Mouse (Mus musculus) megakaryocyte, embryonic 14.5 days (primary cell): ENCODE measurements around the gene Camkmt. TPM values are rescaled to one million over a fixed set of nuclear protein-coding genes. Genes with fewer than 3 reads are reported as not detected.

Source experiments
- H3K27me3 ChIP-seq: replicated peaks from 2 replicates; pipeline ENCODE3; 2012; ENCODE audit warnings: inconsistent platforms
- H3K36me3 ChIP-seq: replicated peaks from 2 replicates; pipeline ENCODE3; 2012; ENCODE audit warnings: low read length, inconsistent platforms, mixed read lengths
- H3K4me1 ChIP-seq: 2 replicates; pipeline ENCODE4 v1.6.1; 2012; ENCODE audit warnings: inconsistent platforms
- H3K4me3 ChIP-seq: replicated peaks from 2 replicates; pipeline ENCODE3; 2012; ENCODE audit warnings: moderate library complexity, mild to moderate bottlenecking, inconsistent platforms
- H3K9me3 ChIP-seq: 2 replicates; pipeline ENCODE4 v1.6.1; 2012; ENCODE audit warnings: inconsistent platforms
- FLI1 ChIP-seq: IDR thresholded peaks from 2 replicates; pipeline ENCODE4 v1.6.1; 2012; ENCODE audit warnings: low read length, inconsistent platforms, mixed read lengths
- GATA1 ChIP-seq: IDR thresholded peaks from 3 replicates; pipeline ENCODE4 v1.6.1; 2012; ENCODE audit warnings: mixed read lengths, low read length, inconsistent platforms, borderline replicate concordance
- polyA plus RNA-seq: library from polyadenylated mRNA; stranded (reverse); fragments of >175 nt; gene quantifications from 2 replicates; pipeline ENCODE4 v1.2.3, GENCODE M21; 2012; ENCODE audit warnings: low replicate concordance; ENCODE audit not compliant: insufficient read depth

Camkmt gene
- polyA plus RNA-seq, 1 experiment, result 7.6 TPM

DNA sequence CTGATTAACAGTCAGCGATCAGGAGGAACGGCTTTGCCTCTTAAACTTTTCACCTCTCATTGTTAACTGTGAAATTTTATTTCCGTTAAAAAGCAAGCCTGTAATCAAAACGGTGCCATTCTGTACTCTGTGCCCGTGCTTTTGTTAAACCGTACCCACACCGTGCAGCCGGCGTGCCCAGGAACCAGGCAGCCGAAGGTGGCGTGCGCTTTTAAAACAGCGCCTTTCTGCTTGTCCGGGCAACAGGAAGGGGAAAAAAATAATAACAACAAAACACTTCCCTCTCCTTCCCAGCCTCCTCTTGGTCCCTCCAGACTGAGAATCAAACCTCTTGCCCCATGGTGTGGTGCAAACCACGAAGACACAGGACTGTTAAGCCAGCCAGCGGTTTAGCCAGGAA is 364.7 kb downstream of the Camkmt start:
- peaks cover 5% of the 10 kb centered on the region; the same call in 1 of the 2 replicates for H3K4me1 ChIP-seq
- H3K9me3 ChIP-seq, result no peaks in the 10 kb centered on the region
- peaks cover 43% of the 10 kb centered on the region for H3K27me3 ChIP-seq
- H3K36me3 ChIP-seq, result no peaks in the 10 kb centered on the region
- H3K4me3 ChIP-seq, result no peak overlapping the region
- no peak for TF ChIP-seq FLI1
- no peak for TF ChIP-seq GATA1

DNA sequence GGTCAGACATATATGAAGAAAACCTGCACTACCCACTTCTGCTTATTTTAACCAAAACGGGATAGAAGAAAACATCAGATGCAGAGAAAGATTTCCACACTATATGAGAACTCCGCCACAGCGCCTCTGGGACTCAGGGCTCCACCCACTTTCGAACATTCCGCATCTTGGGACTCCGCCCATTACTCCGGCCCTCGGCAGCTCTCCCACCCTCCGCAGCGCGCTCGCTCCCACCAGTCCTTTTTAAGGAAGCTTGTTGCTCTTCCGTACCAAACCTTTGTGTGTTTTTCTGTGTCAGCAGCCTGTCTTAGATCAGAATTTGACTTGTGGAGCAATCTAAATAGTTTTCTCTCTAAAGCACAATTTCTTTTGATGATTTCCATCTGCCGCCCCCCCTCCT is 367.7 kb downstream of the Camkmt start:
- Histone ChIP-seq H3K4me1 (peaks cover 5% of the 10 kb centered on the region; the same call in 1 of the 2 replicates), H3K9me3 (no peaks in the 10 kb centered on the region), H3K4me3 (no peak overlapping the region), H3K36me3 (no peaks in the 10 kb centered on the region), H3K27me3 (peaks cover 48% of the 10 kb centered on the region)
- no peak for TF ChIP-seq FLI1
- no peak for TF ChIP-seq GATA1

DNA sequence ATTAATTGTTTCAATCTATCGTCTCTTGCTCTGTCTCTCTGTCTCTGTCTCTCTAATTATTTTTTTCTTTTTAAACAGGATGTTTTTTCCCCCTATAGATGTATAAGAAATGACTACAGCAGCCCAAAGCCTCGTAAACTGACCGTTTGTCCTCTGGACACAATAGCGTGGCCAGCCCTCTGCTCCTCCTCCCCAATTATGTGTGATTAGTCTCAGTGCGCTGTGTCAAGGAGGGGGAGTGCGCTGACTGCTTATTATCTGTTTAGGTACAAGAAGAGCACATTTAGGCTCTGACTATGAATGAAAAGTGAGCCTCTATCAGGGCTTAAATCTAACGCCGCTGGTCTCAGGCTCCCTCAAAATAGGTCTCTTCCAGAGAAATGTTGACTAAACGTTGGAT is 368.2 kb downstream of the Camkmt start:
- no peak for TF ChIP-seq GATA1
- TF ChIP-seq FLI1, result no peak
- peaks cover 48% of the 10 kb centered on the region for H3K27me3 ChIP-seq

DNA sequence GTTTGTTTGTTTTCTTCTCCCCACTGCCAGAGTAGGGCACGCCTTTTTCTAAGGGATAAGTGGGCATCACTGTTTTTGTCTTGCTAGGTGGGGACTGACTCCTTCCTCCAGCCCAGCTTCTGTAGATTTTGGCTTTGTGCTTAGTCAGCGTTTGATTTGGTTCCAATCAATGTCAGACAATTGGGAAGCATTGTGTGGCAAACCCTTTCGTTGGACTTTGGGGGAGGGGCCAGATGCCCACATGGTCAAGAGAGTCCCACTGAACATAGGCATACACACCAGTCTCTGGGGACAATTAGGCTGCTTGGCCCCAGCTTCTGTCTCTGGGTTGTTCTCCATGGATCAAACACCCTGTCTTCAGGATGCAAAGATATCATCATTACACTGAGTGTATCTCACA is 371.2 kb downstream of the Camkmt start:
- no peak for TF ChIP-seq FLI1
- TF ChIP-seq GATA1, result no peak
- Histone ChIP-seq H3K36me3 (no peaks in the 10 kb centered on the region), H3K27me3 (peaks cover 52% of the 10 kb centered on the region), H3K4me1 (no peaks in the 10 kb centered on the region), H3K4me3 (no peak overlapping the region), H3K9me3 (no peaks in the 10 kb centered on the region)

More for the DNA sequence above, 368.2 kb downstream of the Camkmt start:
- Histone ChIP-seq H3K36me3 (no peaks in the 10 kb centered on the region), H3K9me3 (no peaks in the 10 kb centered on the region), H3K4me1 (peaks cover 5% of the 10 kb centered on the region; the same call in 1 of the 2 replicates), H3K4me3 (no peak overlapping the region)

DNA sequence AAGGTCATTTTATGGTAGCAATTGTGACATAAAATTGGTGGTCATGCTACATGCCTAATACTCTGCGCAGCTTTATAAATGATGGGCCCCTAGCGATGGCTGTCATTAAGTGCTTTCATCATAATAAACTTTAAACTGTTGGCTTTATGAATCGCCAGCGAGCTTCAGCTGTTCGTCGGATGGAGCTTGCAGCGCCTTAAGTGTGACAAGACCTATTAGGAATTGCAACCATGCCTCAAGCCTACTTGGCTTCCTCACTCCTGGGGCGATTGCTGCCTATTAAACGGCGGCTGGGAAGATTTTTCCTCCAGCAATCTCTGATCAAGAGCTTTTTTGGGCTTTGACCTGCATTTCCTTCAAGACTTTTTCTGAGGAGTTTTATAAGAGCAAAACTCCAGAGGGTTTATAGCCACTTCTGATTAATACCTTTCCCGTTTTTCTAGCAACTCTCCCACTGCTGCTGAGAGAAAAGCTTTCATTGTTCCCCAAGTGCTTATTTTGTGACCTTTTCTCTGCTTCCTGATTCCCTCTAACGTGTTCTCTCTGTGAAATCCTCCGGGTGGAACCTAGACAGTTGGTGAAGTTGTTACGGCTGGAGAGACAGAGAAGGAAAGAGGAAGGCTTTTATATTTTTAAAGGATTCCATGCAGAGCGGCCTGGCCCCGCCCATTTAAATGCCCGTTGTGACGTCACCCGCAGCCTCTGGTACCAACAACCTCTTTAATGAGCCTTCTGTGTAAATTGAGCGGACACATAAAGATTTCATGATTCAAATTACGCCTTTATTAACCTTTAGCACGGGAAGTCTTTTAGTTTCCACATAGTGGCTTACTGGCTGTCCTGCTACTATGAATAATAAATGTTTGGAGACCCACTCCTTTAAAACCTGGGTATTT is 373.4 kb downstream of the Camkmt start:
- TF ChIP-seq GATA1 (no peak), FLI1 (no peak)
- Histone ChIP-seq H3K27me3 (peaks cover 57% of the 10 kb centered on the region), H3K36me3 (no peaks in the 10 kb centered on the region), H3K9me3 (no peaks in the 10 kb centered on the region), H3K4me1 (no peaks in the 10 kb centered on the region), H3K4me3 (no peak overlapping the region)

DNA sequence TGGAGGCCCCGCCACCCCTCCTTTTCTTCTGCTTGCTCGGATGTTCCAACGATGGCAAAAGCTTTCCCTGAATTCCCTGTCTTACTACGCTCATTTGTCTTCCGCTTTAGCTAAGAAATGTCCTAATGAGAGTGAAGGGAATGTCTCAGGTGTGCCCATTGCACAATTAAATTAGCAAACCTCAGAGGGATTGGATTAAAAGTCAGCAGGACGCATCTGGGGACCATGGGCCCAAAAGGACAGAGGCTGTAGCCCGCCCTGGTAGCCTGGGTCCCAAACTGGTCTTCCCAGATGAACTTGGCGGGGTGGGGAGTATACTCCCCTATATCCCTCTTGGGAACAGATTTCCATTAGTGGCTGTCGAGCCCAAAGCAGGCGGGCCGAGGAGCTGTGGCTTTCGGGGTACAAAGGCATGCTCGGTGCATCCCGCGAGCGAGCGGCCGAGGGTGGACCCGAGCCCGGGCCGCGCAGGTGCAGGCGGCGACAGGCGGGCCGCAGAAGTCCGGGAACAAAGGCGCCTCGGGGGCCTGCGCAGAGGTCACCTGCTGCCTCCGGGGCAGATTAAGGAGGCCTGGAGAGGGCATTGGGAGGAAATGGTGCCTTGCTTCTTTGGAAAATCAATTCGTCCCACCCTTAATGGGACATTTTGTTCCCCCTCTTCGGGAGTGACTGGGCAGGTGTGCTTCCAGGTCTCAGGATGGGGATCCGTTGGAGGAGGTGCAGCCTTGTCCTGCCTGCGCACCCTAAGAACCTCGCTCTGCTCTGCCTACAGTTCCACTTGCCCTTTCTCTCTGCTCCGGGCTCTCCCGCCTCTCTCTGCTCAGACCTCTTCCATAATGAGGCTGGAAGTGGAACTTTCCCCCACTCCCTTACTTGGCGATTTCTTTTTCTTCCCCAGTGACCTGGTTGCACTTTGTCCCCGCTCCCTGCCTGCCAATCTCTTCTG is 374.4 kb downstream of the Camkmt start:
- TF ChIP-seq GATA1 (no peak), FLI1 (no peak)
- H3K27me3 ChIP-seq, result peaks cover 56% of the 10 kb centered on the region
- H3K36me3 ChIP-seq, result no peaks in the 10 kb centered on the region
- H3K4me1 ChIP-seq, result no peaks in the 10 kb centered on the region
- H3K9me3 ChIP-seq, result peaks cover 6% of the 10 kb centered on the region
- H3K4me3 ChIP-seq, result no peak overlapping the region

DNA sequence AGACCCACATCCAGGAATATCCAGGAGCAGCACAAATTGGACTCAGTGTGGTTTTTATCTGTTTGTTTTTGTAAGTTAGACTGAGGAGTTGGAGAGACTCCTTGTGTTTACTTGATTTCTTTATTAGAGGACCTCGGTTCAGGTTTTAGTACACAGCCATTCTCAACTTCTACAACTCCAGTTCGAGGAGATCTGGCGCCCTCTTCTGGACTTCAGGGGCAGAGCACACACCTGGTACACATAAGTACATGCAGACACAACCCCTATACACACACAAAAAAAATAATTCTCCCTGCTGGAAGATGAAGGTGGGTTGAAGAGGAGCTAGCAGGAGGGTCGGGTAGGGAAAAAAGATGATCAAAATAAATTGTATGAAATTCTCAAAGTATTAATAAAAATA is 379.4 kb downstream of the Camkmt start:
- peaks cover 67% of the 10 kb centered on the region for H3K27me3 ChIP-seq
- TF ChIP-seq GATA1, result no peak
- no peak for TF ChIP-seq FLI1
- no peaks in the 10 kb centered on the region for H3K36me3 ChIP-seq
- H3K4me3 ChIP-seq, result no peak overlapping the region
- H3K4me1 ChIP-seq, result no peaks in the 10 kb centered on the region
- H3K9me3 ChIP-seq, result peaks cover 12% of the 10 kb centered on the region

DNA sequence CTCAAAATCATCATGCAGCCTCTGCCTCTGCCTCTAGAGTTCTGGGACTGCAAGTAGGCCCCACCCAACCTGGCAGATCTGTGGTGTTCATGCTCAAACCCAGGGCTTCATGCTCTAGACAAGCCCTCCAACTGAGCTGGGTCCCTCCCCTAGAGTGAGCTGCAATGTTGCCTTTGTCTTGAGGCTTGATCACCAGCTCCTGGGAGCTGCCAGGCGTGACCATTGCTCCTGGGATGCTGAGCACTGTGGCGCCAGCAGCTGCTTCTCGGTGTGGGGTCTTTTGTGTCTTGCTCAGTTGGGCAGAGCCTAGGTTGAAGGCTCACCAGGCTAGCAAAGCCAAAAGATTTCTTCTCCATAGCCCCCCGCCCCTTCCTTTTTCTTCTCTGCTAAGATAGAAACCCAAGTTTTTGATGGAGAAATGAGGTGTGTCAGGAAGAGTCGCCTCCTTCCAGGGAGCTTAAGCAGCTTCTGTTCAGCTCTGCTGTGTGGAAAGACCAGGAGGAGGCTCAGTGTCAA is 382.4 kb downstream of the Camkmt start:
- H3K36me3 ChIP-seq, result no peaks in the 10 kb centered on the region
- H3K4me1 ChIP-seq, result no peaks in the 10 kb centered on the region
- H3K27me3 ChIP-seq, result peaks cover 51% of the 10 kb centered on the region
- H3K9me3 ChIP-seq, result peaks cover 12% of the 10 kb centered on the region
- TF ChIP-seq GATA1, result no peak
- no peak for TF ChIP-seq FLI1
- no peak overlapping the region for H3K4me3 ChIP-seq

DNA sequence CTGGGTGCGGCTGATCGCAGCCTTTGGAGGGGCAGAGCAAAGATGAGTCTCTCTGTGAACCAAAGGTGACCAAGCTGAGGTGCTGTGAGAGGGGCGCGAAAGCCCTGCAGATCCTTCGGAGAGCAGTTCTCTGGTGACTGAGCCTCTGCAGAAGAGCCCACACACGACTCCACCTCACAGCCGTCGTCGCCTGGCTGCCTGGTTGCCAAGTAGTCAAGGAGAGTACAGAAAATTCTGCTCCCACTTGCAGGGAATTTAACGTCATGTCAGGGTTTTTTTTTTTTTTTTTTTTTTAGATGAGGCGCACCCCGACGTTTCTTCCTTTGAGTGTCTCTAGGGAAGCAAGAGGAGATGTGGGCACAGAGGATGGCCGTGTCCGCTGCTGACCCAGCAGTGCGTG is 382.9 kb downstream of the Camkmt start:
- H3K36me3 ChIP-seq, result no peaks in the 10 kb centered on the region

More for the DNA sequence above, 382.9 kb downstream of the Camkmt start:
- TF ChIP-seq GATA1, result no peak
- TF ChIP-seq FLI1, result no peak
- Histone ChIP-seq H3K9me3 (peaks cover 12% of the 10 kb centered on the region), H3K4me1 (no peaks in the 10 kb centered on the region), H3K27me3 (peaks cover 47% of the 10 kb centered on the region), H3K4me3 (no peak overlapping the region)
